Mouse (Mus musculus) hindbrain, embryonic 14.5 days (tissue): Measurements from ENCODE around the gene Gm19345. TPM values are rescaled to one million over a fixed set of nuclear protein-coding genes. Genes with fewer than 3 reads are reported as not detected.

ENCODE experiments used
- ATAC-seq: fragments of 200-750 bp; cut with Nextera tagmentation; 2 replicates; pipeline ENCODE4 v1.8.0; 2017; ENCODE audit warnings: moderate number of reproducible peaks, mild to moderate bottlenecking, moderate TSS enrichment, moderate library complexity; ENCODE audit not compliant: low FRiP score
- DNase-seq: peaks from one replicate; pipeline ENCODE4 v3.0.0-alpha.2; 2015; ENCODE audit warnings: low spot score
- H3K27ac ChIP-seq: fragments of 300-500 bp; sonication (generic); 2 replicates; pipeline ENCODE4 v1.5.1; 2014; ENCODE audit warnings: mild to moderate bottlenecking, moderate library complexity
- H3K27me3 ChIP-seq: fragments of 300-500 bp; sonication (generic); 2 replicates; pipeline ENCODE4 v1.6.1; 2014; ENCODE audit warnings: mild to moderate bottlenecking, low read length, mixed read lengths; ENCODE audit not compliant: control insufficient read depth, insufficient read depth
- H3K36me3 ChIP-seq: fragments of 300-500 bp; sonication (generic); replicated peaks from 2 replicates; pipeline ENCODE4 v1.6.1; 2014; ENCODE audit not compliant: control insufficient read depth, insufficient read depth
- H3K4me1 ChIP-seq: fragments of 300-500 bp; sonication (generic); replicated peaks from 2 replicates; pipeline ENCODE4 v1.6.1; 2014; ENCODE audit warnings: antibody characterized with exemption, low read length, mixed read lengths; ENCODE audit not compliant: control insufficient read depth, insufficient read depth
- H3K4me2 ChIP-seq: fragments of 300-500 bp; sonication (generic); replicated peaks from 2 replicates; pipeline ENCODE4 v1.6.1; 2014; ENCODE audit warnings: mild to moderate bottlenecking, moderate library complexity
- H3K4me3 ChIP-seq: fragments of 300-500 bp; sonication (generic); replicated peaks from 2 replicates; pipeline ENCODE4 v1.5.1; 2014; ENCODE audit warnings: mild to moderate bottlenecking, low read length
- H3K9ac ChIP-seq: fragments of 300-500 bp; sonication (generic); 2 replicates; pipeline ENCODE4 v1.6.1; 2014
- H3K9me3 ChIP-seq: fragments of 300-500 bp; sonication (generic); 2 replicates; pipeline ENCODE4 v1.6.1; 2016; ENCODE audit warnings: low read length; ENCODE audit not compliant: control insufficient read depth
- WGBS: fragments of 180-500 bp; shearing (Covaris S2); extraction: QIAGEN DNeasy Blood & Tissue Kit; methylation state at CpG from one replicate; pipeline ENCODE4 v1.1.7; 2014; 5-methylcytosine and 5-hydroxymethylcytosine counted together
- polyA plus RNA-seq: library from polyadenylated mRNA; unstranded; fragments of >200 nt; fragmentation: Nextera tagmentation; extraction: Ambion mirVana; gene quantifications from 2 replicates; pipeline ENCODE4 v1.2.1, GENCODE M21; 2014

Gm19345 gene
- polyA plus RNA-seq, 1 experiment from 2014 or later, result 13.0 TPM

- no peaks in the 10 kb centered on the region for H3K4me1 ChIP-seq
- no peak within 1 kb of the TSS for H3K4me2 ChIP-seq
- no peak within 1 kb of the TSS for H3K4me3 ChIP-seq
- WGBS, result 85% methylated on average over 9 of the region's 9 CpGs
- DNase-seq (no peak), ATAC-seq (no peak)
- no peaks in the 10 kb centered on the region for H3K9me3 ChIP-seq
- no peaks in the 10 kb centered on the region for H3K27me3 ChIP-seq
- no peaks in the 10 kb centered on the region for H3K36me3 ChIP-seq
- no peak within 1 kb of the TSS for H3K27ac ChIP-seq
- H3K9ac ChIP-seq, result no peak within 1 kb of the TSS
Observed at GRCm38 (mm10) chr7:19861199-19861598, 9.4 kb downstream of the Gm19345 start, which contains the start of gene Ceacam16. TSS of gene Ceacam16 (minus strand) at chr7:19861299.

DNA sequence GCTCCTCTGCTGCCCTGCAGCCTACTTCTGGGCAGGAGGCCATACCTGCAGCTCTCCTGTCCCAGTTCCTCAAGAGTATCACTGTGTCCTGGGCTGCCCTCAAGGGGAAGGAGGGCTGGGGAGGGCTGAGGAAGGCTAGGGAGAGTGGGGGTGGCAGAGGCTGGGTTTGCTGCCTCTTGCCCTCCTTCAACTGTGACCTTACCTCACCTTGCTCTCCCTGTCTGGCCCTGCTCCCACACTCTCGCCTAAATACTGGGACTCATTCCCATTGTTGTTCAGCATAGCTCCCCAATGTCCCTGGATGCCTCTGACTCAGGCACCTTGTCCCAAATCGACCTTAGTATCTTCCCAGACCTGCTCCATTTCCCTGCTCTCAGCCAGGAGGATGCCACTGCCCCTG, 12.4 kb downstream of the Gm19345 start:
- Histone ChIP-seq H3K9me3 (no peaks in the 10 kb centered on the region), H3K4me3 (no peak overlapping the region), H3K27ac (no peak overlapping the region), H3K36me3 (no peaks in the 10 kb centered on the region), H3K4me1 (no peaks in the 10 kb centered on the region), H3K27me3 (no peaks in the 10 kb centered on the region), H3K4me2 (no peak overlapping the region), H3K9ac (no peak overlapping the region)
- ATAC-seq, result no peak
- WGBS, result 54% methylated on average over 2 of the region's 2 CpGs
- no peak for DNase-seq

GRCm38 (mm10) chr7:19865246-19866036, 13.6 kb downstream of the Gm19345 start:
- no peak for DNase-seq

GRCm38 (mm10) chr7:19866490-19866889, 14.7 kb downstream of the Gm19345 start:
- H3K4me2 ChIP-seq, result no peak overlapping the region

More at GRCm38 (mm10) chr7:19865246-19866036, 13.6 kb downstream of the Gm19345 start:
- no peak overlapping the region for H3K27ac ChIP-seq
- no peaks in the 10 kb centered on the region for H3K27me3 ChIP-seq
- H3K4me2 ChIP-seq, result no peak overlapping the region
- 86% methylated on average over 8 of the region's 8 CpGs for WGBS
- H3K36me3 ChIP-seq, result no peaks in the 10 kb centered on the region
- ATAC-seq, result no peak
- no peak overlapping the region for H3K9ac ChIP-seq
- H3K4me1 ChIP-seq, result no peaks in the 10 kb centered on the region
- no peak overlapping the region for H3K4me3 ChIP-seq
- H3K9me3 ChIP-seq, result no peaks in the 10 kb centered on the region

GRCm38 (mm10) chr7:19867751-19868399, 16.1 kb downstream of the Gm19345 start:
- no peak for DNase-seq
- 90% methylated on average over 16 of the region's 16 CpGs for WGBS
- H3K9ac ChIP-seq, result no peak overlapping the region
- H3K36me3 ChIP-seq, result no peaks in the 10 kb centered on the region
- no peaks in the 10 kb centered on the region for H3K4me1 ChIP-seq
- H3K4me3 ChIP-seq, result no peak overlapping the region
- no peaks in the 10 kb centered on the region for H3K9me3 ChIP-seq
- H3K4me2 ChIP-seq, result no peak overlapping the region
- no peak overlapping the region for H3K27ac ChIP-seq
- no peak for ATAC-seq
- H3K27me3 ChIP-seq, result no peaks in the 10 kb centered on the region

More at GRCm38 (mm10) chr7:19866490-19866889, 14.7 kb downstream of the Gm19345 start:
- H3K9me3 ChIP-seq, result no peaks in the 10 kb centered on the region
- ATAC-seq (no peak), DNase-seq (no peak)
- no peak overlapping the region for H3K4me3 ChIP-seq
- no peak overlapping the region for H3K27ac ChIP-seq
- H3K9ac ChIP-seq, result no peak overlapping the region
- no peaks in the 10 kb centered on the region for H3K27me3 ChIP-seq
- WGBS, result 91% methylated on average over 6 of the region's 6 CpGs
- no peaks in the 10 kb centered on the region for H3K4me1 ChIP-seq
- no peaks in the 10 kb centered on the region for H3K36me3 ChIP-seq

DNA sequence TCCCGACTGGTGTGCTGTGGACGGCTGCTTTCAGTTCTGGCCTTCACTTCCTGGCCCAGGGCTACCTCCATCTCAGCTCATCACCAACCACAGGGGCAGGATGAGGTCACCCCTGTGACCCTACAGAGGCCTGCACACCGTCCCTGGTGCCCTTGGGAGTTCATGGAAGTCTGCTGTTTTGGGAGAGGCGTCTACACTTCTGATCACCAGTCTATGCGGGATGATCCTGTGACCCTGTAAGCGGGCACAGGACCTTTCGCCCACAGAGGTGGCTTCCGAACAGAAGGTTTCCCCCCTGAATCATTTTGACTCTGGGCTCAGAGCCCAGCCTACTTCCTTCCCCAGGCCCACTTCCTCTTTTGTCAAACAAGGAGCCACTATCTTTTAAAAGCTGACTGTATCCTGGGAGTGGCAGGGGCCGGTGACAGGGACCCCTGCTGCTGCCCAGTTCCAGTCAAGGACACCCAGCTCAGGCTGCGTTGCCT, 19.4 kb downstream of the Gm19345 start:
- Histone ChIP-seq H3K4me3 (no peak overlapping the region), H3K9ac (no peak overlapping the region), H3K4me1 (no peaks in the 10 kb centered on the region), H3K36me3 (no peaks in the 10 kb centered on the region), H3K9me3 (no peaks in the 10 kb centered on the region), H3K4me2 (no peak overlapping the region), H3K27ac (no peak overlapping the region), H3K27me3 (no peaks in the 10 kb centered on the region)
- no peak for ATAC-seq
- 70% methylated on average over 10 of the region's 10 CpGs for WGBS
- DNase-seq, result no peak

- H3K9me3 ChIP-seq, result no peaks in the 10 kb centered on the region
- H3K4me2 ChIP-seq, result no peak overlapping the region
- no peaks in the 10 kb centered on the region for H3K36me3 ChIP-seq
- H3K27me3 ChIP-seq, result no peaks in the 10 kb centered on the region
- no peak overlapping the region for H3K27ac ChIP-seq
- DNase-seq, result no peak
- no peak overlapping the region for H3K9ac ChIP-seq
- no peak overlapping the region for H3K4me3 ChIP-seq
- no peaks in the 10 kb centered on the region for H3K4me1 ChIP-seq
- ATAC-seq, result no peak
- 45% methylated on average over 5 of the region's 5 CpGs for WGBS
Observed at GRCm38 (mm10) chr7:19871943-19872601, 20.3 kb downstream of the Gm19345 start.

DNA sequence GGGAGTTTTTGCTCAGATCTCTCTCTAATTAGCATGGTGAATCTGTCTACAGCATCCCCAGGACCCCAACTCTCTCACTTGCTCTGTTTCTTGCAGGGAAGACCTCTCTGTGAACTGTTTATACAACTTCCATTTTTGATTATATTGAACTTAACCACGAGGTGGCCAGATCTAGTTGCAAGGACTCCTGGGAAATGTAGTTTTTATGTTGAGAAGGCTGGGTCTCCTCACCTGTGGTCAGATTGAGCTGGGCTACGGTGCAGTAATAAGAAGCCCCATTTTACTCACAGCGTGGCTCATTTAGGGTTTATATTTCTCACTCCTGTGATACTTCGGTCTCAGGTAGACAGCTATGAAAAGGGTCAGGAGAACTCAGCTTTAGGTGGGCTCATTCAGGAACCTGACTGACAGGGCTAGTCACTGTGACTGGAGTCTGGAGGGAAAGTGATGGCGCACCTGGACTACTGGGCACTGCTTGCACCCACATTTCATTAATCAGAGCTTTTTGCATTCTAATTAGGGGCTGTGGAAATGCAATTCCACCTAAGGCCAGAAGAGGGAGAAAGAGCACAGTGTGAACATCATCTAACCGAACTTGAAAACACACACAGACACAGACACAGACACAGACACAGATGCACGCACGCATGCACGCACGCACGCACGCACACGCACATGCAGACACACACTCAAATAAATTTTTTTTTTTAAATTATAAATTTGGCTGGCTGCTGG, 24.3 kb downstream of the Gm19345 start:
- 55% methylated on average over 13 of the region's 13 CpGs for WGBS
- Histone ChIP-seq H3K9me3 (no peaks in the 10 kb centered on the region), H3K27ac (no peak overlapping the region), H3K36me3 (no peaks in the 10 kb centered on the region), H3K4me1 (no peaks in the 10 kb centered on the region), H3K4me2 (no peak overlapping the region), H3K4me3 (no peak overlapping the region), H3K27me3 (no peaks in the 10 kb centered on the region), H3K9ac (no peak overlapping the region)
- DNase-seq (peak; percentile 65), ATAC-seq (peak; percentile 43)
